Mouse (Mus musculus) left cerebral cortex, postnatal 25 days (tissue): ENCODE data around the gene Dgkg. TPM values are rescaled to one million over a fixed set of nuclear protein-coding genes. Genes with fewer than 3 reads are reported as not detected.
A peak's percentile ranks its signal among the peaks of the same experiment; 100 is the strongest.

ENCODE experiments used
- DNase-seq, 2 experiments: peaks; one replicate each; pipeline ENCODE4 v3.0.0; 2022; ENCODE audit warnings: low spot score in 2 of 2, mixed read lengths in 1 of 2
- intact Hi-C: fragments of 180-260 bp; cut with DNase I; formaldehyde crosslinking; loops from one replicate; pipeline ENCODE4 v1.15.1; 2025
- total RNA-seq, 2 experiments: library from RNA; stranded (reverse); gene quantifications; 2 replicates each; pipeline ENCODE4 v1.2.3; 2021

Gene Dgkg
- total RNA-seq, 2 experiments from 2014 or later, result 47.4 to 54.7 TPM

DNA sequence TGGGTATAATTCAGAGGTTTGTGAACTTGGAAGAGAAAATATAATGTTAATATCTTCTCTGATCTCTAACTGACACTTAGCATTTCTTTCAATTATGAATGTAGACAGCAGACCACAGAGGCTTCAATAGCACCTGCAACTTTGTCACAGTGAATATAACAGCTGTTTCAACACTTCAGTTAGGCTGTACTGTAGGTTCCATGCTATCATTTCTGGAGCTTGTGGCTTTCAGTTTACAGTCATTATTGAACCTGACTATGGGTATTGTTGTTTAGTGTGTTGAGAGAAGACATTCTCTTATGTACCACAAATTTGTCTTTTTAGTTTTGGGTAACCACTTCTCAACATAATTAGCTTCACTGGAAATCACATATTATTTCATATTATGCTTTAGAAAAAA is 93.4 kb downstream of the Dgkg start:
- no peak for DNase-seq
- intact Hi-C loops, result loop anchor here (10.0 kb wide), 1 partner anchor 481 kb away; no protein-coding TSS in a partner anchor

DNA sequence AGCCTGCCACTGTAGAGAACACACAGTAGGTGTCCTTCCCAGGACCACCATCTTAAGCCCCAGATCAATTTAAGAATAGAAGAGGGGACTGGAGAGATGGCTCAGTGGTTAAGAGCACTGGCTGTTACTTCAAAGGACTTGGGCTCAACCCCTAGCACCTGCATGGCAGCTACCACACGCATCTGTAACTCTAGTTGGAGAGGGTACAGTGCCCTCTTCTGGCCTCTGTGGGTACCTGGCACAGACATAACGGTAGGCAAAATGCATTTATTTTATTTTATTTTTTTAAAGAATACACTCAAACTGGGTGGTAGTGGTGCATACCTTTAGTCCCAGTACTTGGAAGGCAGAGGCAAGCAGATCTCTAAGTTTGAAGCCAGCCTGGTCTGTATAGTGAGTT is 102.0 kb downstream of the Dgkg start:
- DNase-seq, result no peak
- intact Hi-C loops, result no loop called here

DNA sequence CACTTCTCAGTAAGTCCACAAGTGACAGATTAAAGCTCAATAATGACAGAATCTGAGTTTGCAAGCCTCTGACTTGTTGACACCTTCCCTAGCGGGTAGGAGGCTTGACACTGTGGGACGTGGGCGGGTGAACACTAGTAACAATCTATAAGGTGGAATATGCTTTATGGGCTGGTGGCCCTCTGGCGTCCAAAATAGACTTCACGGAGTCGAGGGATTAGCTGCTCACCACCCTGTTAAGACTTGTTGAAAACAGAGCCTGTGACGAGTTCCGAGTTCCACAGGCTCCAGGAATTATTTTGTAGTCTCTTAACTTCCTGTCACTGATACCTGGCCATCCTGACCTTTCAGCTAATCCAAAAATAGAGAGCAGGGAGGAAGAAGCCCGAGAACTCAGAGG is 104.7 kb downstream of the Dgkg start:
- DNase-seq, result no peak
- intact Hi-C loops, result no loop called here

GRCm38 (mm10) chr16:22551231-22552000 is 105.6 kb downstream of the Dgkg start:
- DNase-seq, result no peak
- intact Hi-C loops, result no loop called here

DNA sequence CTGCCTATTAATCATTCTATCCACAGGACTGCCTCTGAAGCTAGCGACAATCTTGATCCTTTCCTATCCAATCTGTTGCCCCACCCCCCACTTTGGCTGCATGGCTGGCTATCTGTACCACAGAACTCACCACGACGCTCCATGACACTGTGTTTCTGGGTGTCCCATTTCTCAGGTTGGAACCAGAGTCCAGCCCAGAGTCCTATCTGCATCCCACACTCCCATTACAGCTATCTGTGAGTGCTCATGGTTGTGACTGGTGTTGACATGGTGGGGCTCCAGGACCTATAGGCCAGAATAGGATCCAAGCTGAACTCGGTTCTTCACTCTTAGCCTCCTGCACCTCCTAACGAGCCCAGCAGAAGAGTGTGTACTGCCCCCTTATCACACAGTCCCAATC is 107.7 kb downstream of the Dgkg start:
- intact Hi-C loops, result loop anchor here (2.0 kb wide), 1 partner anchor 239 kb away; no protein-coding TSS in a partner anchor
- no peak for DNase-seq

- intact Hi-C loops, result loop anchor here (1.0 to 2.0 kb wide), 2 partner anchors 109 to 238 kb away; partner anchors contain the start of gene Etv5
- peak; percentile 87 to 89 for DNase-seq
Measured at GRCm38 (mm10) chr16:22548167-22549080, 108.6 kb downstream of the Dgkg start.

- intact Hi-C loops, result loop anchor here (1.0 to 2.0 kb wide), 2 partner anchors 108 to 237 kb away; partner anchors contain the start of gene Etv5
- no peak for DNase-seq
Measured at GRCm38 (mm10) chr16:22547741-22548140, 109.3 kb downstream of the Dgkg start.

DNA sequence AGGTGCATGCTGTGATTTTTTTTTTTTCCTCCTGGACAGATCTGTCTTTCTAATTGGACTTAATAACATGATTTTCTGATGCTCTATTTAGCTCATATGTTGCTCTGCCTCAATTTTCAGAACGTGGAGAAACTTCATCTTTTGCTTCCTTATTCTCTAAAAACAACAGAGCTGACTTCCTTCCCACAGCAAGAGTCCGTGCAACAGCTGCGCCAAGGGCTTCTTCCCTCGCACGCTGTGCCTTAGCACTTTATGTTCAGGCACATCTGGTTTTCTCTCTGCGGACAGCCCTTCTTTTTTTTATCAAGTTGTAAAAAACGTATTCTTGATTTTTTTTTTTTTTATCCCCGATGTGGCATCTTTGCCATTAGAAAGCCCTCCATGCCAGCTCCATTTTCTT is 111.2 kb downstream of the Dgkg start:
- peak; percentile 45 to 56 for DNase-seq
- intact Hi-C loops, result loop anchor here (2.0 kb wide), 1 partner anchor 55 kb away; no protein-coding TSS in a partner anchor

GRCm38 (mm10) chr16:22545016-22545561 is 111.9 kb downstream of the Dgkg start:
- intact Hi-C loops, result loop anchor here (2.0 kb wide), 1 partner anchor 54 kb away; no protein-coding TSS in a partner anchor
- peak; percentile 73 to 95 for DNase-seq

DNA sequence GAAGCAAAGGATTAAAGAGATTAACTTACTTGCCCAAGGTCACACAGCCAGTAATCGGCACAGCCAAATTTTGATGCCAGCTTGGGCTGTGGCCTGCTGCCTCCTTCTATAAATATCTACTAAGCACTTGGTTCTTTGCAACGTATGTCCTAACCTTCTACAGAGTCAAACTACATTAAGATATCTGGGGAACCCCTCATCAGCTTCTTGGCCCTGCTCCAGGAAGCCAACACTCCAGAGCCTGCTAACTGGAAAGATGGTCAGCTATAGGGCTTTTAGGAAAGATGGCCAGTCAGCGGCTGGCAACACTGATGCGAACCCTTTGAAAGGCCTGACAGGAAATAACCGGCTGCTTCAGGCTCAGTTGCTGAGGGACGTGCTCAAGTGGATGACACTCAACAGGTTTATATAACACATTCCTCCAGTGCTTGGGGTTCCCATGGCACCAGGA is 114.3 kb downstream of the Dgkg start:
- DNase-seq, result peak in 1 of 2 experiments; percentile 26
- intact Hi-C loops, result no loop called here

DNA sequence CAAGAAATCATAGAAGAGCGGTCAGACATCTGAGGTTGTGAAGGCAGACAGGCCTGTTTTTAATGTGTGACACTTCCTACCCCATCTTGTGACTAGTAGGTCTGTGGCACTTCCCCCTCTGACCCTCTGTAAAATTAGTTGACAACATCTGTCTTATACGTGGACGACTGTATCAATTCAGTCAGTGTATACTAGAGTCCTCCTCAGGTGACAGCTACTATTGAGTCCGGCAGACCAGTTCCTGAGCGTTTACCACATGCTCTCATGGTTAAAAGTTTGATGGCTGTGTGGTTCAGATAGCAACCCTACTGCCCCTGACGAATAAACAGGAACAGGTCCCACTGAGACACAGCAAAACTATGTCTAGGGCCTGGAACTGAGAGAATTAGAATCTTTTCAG is 117.7 kb downstream of the Dgkg start:
- no peak for DNase-seq
- intact Hi-C loops, result no loop called here

DNA sequence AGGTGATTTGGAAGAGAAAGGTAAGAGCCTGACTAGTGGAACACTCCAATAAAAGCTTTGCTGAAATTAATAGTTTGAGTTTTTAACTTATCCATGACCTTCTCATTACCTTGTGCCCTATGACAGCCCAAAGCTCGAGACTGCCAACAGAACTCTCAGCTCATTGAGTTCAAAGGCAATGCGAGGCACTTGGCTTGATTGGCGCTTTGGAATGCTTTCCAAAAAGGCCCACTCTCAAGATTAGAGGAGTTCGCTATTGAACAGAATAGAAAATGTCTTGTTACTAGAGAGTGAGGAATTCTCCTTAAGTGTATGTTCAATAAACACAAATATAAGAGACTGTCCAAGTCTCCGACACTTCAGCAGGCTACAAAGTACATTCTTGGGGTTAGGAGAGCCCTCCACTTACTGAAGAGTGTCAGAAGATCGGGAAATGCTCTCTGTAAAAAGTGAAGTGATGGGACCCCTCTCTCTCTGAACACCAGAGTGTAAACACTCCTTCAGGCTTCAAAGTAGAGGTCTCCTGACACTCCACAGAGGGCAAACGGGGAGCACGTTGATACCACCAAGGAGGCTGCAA is 120.3 kb downstream of the Dgkg start:
- intact Hi-C loops, result no loop called here
- no peak for DNase-seq

DNA sequence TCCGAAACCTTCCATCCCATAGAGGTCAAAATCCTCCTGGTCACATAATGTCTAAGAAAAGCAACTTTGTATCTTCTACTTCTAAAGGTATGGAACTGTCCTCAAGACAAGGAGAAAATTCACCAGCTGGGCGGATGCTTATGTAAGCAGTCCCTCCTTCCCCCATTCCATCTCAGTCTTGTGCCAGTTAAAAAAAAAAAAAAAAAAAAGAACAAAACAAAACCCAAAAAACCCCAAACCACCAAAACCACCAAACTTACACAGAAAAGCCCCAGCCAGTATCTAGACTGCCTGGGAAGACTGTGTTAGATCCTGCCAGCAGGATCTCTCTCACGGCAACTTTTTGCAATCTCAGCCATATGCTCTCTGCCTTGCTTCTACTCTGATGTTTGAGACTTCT is 123.9 kb downstream of the Dgkg start:
- intact Hi-C loops, result no loop called here
- DNase-seq, result peak in 1 of 2 experiments; percentile 33

GRCm38 (mm10) chr16:22531834-22532233 is 125.2 kb downstream of the Dgkg start:
- intact Hi-C loops, result no loop called here
- no peak for DNase-seq

DNA sequence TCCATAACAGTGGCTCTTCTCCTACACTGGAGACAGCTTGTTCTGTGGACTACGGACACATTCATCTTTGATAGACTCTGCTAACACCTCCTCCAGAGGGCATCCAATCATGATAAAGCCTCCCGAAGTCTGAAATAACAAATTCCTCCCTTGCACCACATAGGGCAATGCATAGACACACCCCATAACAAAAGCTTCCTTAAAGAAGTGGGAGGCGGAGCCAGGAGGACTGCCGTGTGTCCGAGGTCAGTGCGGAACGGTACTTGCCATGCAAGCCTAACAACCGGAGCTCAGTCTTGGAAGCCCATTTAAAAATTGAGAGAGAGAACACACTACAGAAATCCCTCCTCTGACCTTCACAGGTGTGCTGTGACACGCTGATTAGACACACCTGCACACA is 126.0 kb downstream of the Dgkg start:
- DNase-seq, result no peak
- intact Hi-C loops, result no loop called here

GRCm38 (mm10) chr16:22527499-22527939 is 129.5 kb downstream of the Dgkg start:
- intact Hi-C loops, result no loop called here
- no peak for DNase-seq

DNA sequence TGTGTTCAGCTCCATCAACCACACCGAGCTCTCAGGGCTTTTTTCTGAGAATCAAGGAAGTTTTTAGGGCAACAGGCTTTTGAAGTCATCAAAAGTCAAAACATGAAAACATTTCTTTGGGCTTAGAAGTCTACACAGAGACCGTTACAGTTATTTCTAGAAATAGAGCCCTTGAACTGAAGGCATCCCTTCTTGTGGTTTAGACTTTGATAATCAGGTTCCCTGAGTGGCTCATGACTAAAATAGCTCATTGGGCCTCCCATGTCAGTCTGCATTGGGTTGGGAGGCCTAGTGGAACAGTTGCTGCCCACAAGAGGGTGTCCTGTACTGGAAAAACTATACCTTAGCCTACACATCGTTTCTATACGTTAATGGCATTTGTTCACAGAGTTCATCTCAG is 130.6 kb downstream of the Dgkg start:
- DNase-seq, result no peak
- intact Hi-C loops, result no loop called here

- intact Hi-C loops, result no loop called here
- peak; percentile 50 to 72 for DNase-seq
Measured at GRCm38 (mm10) chr16:22517431-22518384, 139.3 kb downstream of the Dgkg start.
